Mouse (Mus musculus) heart, embryonic 15.5 days (tissue): Measurements from ENCODE around the gene Efemp2. TPM values are rescaled to one million over a fixed set of nuclear protein-coding genes. Genes with fewer than 3 reads are reported as not detected.
"Not testable (repeated sequence)": the region's sequence is repeated elsewhere in the genome, so short reads cannot be mapped to it uniquely, and the experiment has no call there.

Experiments used
- ATAC-seq: fragments of 200-750 bp; cut with Nextera tagmentation; replicated peaks from 2 replicates; pipeline ENCODE4 v1.8.0; 2017; ENCODE audit warnings: low read depth, moderate TSS enrichment; ENCODE audit not compliant: insufficient number of reproducible peaks, insufficient read depth, low FRiP score
- H3K27ac ChIP-seq: fragments of 300-500 bp; sonication (generic); 2 replicates; pipeline ENCODE4 v1.5.1; 2015; ENCODE audit warnings: mild to moderate bottlenecking, inconsistent platforms
- H3K27me3 ChIP-seq: fragments of 300-500 bp; sonication (generic); 2 replicates; pipeline ENCODE4 v1.6.1; 2015; ENCODE audit warnings: inconsistent platforms
- H3K36me3 ChIP-seq: fragments of 300-500 bp; sonication (generic); 2 replicates; pipeline ENCODE4 v1.6.1; 2015; ENCODE audit warnings: mild to moderate bottlenecking, inconsistent platforms
- H3K4me1 ChIP-seq: fragments of 300-500 bp; sonication (generic); replicated peaks from 2 replicates; pipeline ENCODE4 v1.6.1; 2015; ENCODE audit warnings: inconsistent platforms
- H3K4me2 ChIP-seq: fragments of 300-500 bp; sonication (generic); 2 replicates; pipeline ENCODE4 v1.6.1; 2015; ENCODE audit warnings: inconsistent platforms, mild to moderate bottlenecking, moderate library complexity
- H3K4me3 ChIP-seq: fragments of 300-500 bp; sonication (generic); 2 replicates; pipeline ENCODE4 v1.5.1; 2015; ENCODE audit warnings: mild to moderate bottlenecking, inconsistent platforms
- H3K9ac ChIP-seq: fragments of 300-500 bp; sonication (generic); 2 replicates; pipeline ENCODE4 v1.6.1; 2015; ENCODE audit warnings: mild to moderate bottlenecking, inconsistent platforms
- H3K9me3 ChIP-seq: fragments of 300-500 bp; sonication (generic); replicated peaks from 2 replicates; pipeline ENCODE4 v1.6.1; 2016; ENCODE audit warnings: inconsistent platforms
- WGBS: fragments of 180-500 bp; shearing (Covaris S2); methylation state at CpG from one replicate; pipeline ENCODE4 v1.1.7; 2015; ENCODE audit warnings: mixed read lengths; 5-methylcytosine and 5-hydroxymethylcytosine counted together
- polyA plus RNA-seq: library from polyadenylated mRNA; unstranded; fragments of >200 nt; fragmentation: Nextera tagmentation; extraction: Ambion mirVana; gene quantifications from 2 replicates; pipeline ENCODE4 v1.2.1, GENCODE M21; 2015

The Efemp2 gene
- polyA plus RNA-seq, 1 experiment from 2014 or later, result 65.6 TPM

DNA sequence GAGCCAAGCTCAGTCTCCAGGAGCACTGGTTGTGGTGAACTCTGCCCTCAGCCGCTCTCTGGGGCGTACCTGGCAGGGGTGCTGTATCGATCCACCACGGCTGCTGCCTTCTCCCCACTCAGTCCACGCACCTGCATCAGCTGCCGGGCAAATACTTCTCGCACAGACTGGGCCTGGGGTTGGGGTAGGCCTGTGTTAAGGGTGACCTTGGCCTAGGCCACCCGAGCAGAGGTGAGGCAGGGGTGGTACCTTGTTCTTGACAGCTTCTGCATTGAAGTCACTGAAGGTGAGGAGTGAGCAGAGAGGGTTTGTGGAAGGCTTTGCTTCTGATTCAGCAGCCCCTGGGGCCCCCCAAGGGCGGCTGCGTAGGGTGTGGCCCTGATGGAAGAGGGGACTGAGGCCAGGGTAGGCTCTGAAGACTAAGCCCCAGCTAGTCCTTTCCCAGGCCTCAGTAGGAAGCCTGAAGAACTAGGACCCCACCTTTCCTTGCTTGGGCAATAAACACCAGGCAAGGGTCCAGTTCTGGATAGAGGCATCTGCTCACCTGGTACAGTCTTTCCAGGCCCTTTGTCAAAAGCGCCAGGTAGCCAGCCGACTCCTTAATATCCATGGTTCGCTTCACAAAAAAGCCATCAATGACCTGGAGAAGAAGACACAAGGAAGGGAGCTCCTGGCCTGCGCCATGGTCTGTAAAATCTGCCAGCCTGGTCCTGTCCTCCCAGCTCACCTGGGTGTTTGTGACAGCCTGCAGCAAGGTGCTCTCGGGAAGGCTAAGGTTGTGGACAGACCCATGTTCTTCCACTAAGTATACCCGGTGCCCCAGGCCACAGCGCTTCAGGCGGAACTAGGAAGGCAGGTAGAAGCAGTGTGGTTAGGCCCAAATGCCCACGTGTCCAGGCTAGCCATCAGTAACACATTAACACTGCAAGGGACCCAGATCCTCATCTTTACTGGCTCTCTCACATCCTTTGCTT, 9.9 kb downstream of the Efemp2 start:
- ATAC-seq, result no peak
- Histone ChIP-seq H3K4me2 (no peak overlapping the region), H3K4me1 (peaks cover 22% of the 10 kb centered on the region), H3K27ac (no peak overlapping the region), H3K9me3 (no peaks in the 10 kb centered on the region), H3K4me3 (no peak overlapping the region), H3K27me3 (no peaks in the 10 kb centered on the region), H3K36me3 (peaks cover 58% of the 10 kb centered on the region), H3K9ac (no peak overlapping the region)
- 92% methylated on average over 19 of the region's 19 CpGs for WGBS

DNA sequence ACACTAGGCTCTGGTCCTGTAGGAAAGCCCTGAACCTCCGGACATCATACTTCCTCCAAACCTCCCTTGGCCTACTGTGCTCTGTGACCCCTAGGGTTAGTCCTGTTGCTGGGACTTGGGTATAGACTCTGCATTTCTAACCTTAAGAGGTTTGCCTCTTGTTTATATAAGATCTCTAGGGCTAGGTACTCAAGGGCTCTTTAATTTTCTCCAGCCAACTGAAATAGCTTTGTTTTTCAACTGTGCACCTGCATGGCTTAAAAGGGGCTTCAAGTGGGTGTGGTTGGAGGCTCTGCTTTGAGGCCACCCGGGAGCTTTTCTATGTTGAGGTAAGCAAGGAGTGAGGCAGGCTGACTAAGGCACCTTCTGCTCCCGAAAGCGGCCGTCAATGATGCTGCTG, 10.7 kb downstream of the Efemp2 start:
- no peak overlapping the region for H3K9ac ChIP-seq
- H3K9me3 ChIP-seq, result no peaks in the 10 kb centered on the region
- peaks cover 23% of the 10 kb centered on the region for H3K4me1 ChIP-seq
- no peak overlapping the region for H3K27ac ChIP-seq
- H3K36me3 ChIP-seq, result peaks cover 51% of the 10 kb centered on the region
- no peak for ATAC-seq
- no peaks in the 10 kb centered on the region for H3K27me3 ChIP-seq
- WGBS, result 88% methylated on average over 5 of the region's 5 CpGs
- no peak overlapping the region for H3K4me3 ChIP-seq
- no peak overlapping the region for H3K4me2 ChIP-seq

GRCm38 (mm10) chr19:5485371-5485770, 11.6 kb downstream of the Efemp2 start:
- no peak overlapping the region for H3K27ac ChIP-seq
- peaks cover 44% of the 10 kb centered on the region for H3K36me3 ChIP-seq
- H3K4me1 ChIP-seq, result peaks cover 28% of the 10 kb centered on the region
- H3K27me3 ChIP-seq, result no peaks in the 10 kb centered on the region
- no peak for ATAC-seq
- no peak overlapping the region for H3K9ac ChIP-seq
- no peaks in the 10 kb centered on the region for H3K9me3 ChIP-seq
- no peak overlapping the region for H3K4me2 ChIP-seq
- H3K4me3 ChIP-seq, result no peak overlapping the region
- 85% methylated on average over 8 of the region's 8 CpGs for WGBS

- Histone ChIP-seq H3K4me1 (peaks cover 28% of the 10 kb centered on the region), H3K9me3 (no peaks in the 10 kb centered on the region), H3K27me3 (no peaks in the 10 kb centered on the region), H3K27ac (no peak overlapping the region), H3K4me2 (no peak overlapping the region), H3K4me3 (no peak overlapping the region), H3K9ac (no peak overlapping the region), H3K36me3 (peaks cover 44% of the 10 kb centered on the region)
- no peak for ATAC-seq
- WGBS, result 92% methylated on average over 7 of the region's 7 CpGs
Observed at GRCm38 (mm10) chr19:5485821-5486220, 12.1 kb downstream of the Efemp2 start.

DNA sequence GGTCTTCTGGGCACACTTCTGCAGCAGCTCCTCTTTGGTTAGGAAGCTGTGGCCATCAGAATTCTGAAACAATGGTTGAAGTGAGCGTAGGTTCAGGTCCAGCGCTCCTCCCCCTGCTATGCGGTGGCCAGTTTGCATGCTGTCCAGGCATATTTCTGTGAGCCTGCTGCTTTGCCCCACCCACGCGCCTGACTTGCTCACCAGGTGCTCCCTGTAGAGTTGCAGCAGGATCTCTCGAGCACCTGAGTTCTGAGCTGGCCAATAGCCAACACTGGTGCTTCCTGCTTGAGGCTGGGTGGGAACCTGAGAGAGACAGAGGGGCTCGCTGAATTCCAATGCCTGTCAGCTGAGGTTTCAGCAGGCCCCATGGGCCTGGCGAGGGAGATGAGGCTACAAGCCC, 12.5 kb downstream of the Efemp2 start:
- Histone ChIP-seq H3K4me2 (no peak overlapping the region), H3K27ac (no peak overlapping the region), H3K9me3 (no peaks in the 10 kb centered on the region), H3K9ac (peak overlapping the region; percentile 4; the same call in 1 of the 2 replicates), H3K4me1 (peaks cover 28% of the 10 kb centered on the region), H3K27me3 (no peaks in the 10 kb centered on the region), H3K36me3 (peaks cover 43% of the 10 kb centered on the region), H3K4me3 (no peak overlapping the region)
- ATAC-seq, result no peak
- WGBS, result 78% methylated on average over 8 of the region's 8 CpGs

DNA sequence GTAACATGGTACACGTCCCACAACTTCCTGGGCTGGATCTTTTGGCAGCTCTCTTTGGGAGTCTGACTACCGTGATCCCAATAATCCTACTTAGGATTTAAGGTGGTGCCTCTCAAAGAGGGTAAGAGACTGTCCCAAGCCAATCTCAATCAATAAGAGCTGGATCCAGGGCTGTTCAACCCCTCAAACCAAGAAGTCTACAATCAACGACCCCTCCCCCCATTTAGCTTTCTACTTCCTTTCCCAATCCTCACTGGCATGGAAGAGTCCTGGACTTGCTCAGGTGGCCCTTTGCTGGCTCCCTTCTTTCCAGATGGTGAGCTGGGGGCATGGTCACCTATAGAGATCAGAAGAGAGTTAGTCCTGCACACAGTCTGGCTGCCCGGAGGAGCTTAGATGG, 13.0 kb downstream of the Efemp2 start:
- Histone ChIP-seq H3K27ac (no peak overlapping the region), H3K4me3 (peak overlapping the region; percentile 65; the same call in 1 of the 2 replicates), H3K9me3 (no peaks in the 10 kb centered on the region), H3K4me2 (peak overlapping the region; percentile 86; the same call in 1 of the 2 replicates), H3K36me3 (peaks cover 38% of the 10 kb centered on the region), H3K9ac (0 out of 2 replicates have a peak overlapping the region, but pooled peaks have one; percentile 4), H3K4me1 (peaks cover 29% of the 10 kb centered on the region), H3K27me3 (no peaks in the 10 kb centered on the region)
- WGBS, result 77% methylated on average over 4 of the region's 4 CpGs
- no peak for ATAC-seq

- ATAC-seq, result peak; percentile 73
- Histone ChIP-seq H3K27ac (peak within 1 kb of the TSS; percentile 100), H3K36me3 (peaks cover 33% of the 10 kb centered on the region), H3K4me2 (peak within 1 kb of the TSS; percentile 86), H3K27me3 (no peaks in the 10 kb centered on the region), H3K9me3 (no peaks in the 10 kb centered on the region), H3K4me3 (peak within 1 kb of the TSS; percentile 65), H3K9ac (peak within 1 kb of the TSS; percentile 72), H3K4me1 (peaks cover 41% of the 10 kb centered on the region)
- WGBS, result under 1% methylated on average over 39 of the region's 39 CpGs
Observed at GRCm38 (mm10) chr19:5487768-5488550, 14.2 kb downstream of the Efemp2 start, which contains the start of gene Mus81. Gene Mus81, minus strand, starts transcription at chr19:5488402.

DNA sequence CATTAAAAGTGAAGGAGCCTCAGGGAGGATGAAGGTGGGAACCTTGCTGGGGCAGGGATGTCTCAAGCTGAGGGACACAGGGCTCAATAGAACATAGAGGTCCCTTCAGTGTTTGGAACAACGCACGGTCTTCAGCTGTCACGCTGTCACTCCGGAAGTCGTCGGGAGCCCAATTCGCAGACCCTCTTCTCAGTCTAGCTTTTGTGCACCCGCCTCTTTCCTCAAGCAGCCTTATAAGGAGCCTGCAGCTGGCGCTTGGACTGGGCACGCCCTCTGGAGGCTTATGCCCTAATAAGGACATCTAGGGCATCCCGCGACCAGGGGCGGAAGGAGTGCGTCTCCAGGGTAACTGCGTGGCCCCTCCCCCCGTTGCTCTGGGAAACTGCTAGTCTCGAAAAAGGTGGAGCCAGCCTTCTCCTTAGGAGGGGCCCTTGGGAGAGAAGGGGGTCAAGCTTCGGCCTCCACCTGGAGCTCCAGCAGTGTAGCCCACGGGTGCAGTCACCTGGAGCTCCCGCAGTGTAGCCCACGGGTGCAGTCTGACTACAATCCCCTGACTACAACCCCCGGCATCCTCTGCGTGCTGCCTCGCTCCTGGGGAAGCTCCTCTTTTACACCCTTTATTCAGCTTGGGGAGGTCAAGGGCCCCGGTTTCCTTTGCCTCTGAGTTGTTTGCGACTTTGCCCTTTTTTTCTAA, 15.3 kb downstream of the Efemp2 start:
- Histone ChIP-seq H3K4me2 (peak overlapping the region; percentile 86), H3K27ac (peak overlapping the region; percentile 100), H3K27me3 (no peaks in the 10 kb centered on the region), H3K36me3 (peaks cover 36% of the 10 kb centered on the region), H3K4me3 (peak overlapping the region; percentile 65), H3K9me3 (no peaks in the 10 kb centered on the region), H3K4me1 (peaks cover 45% of the 10 kb centered on the region), H3K9ac (peak overlapping the region; percentile 62)
- ATAC-seq, result peak; percentile 81
- WGBS, result under 1% methylated on average over 26 of the region's 26 CpGs

GRCm38 (mm10) chr19:5489721-5490120, 16.0 kb downstream of the Efemp2 start:
- Histone ChIP-seq H3K27ac (peak overlapping the region; percentile 100), H3K36me3 (peaks cover 37% of the 10 kb centered on the region), H3K4me3 (peak overlapping the region; percentile 96), H3K4me2 (peak overlapping the region; percentile 86), H3K4me1 (peaks cover 48% of the 10 kb centered on the region)
- H3K9ac ChIP-seq, H3K27me3 ChIP-seq, ATAC-seq, H3K9me3 ChIP-seq: not testable (repeated sequence)
- WGBS, result 40% methylated on average over 10 of the region's 10 CpGs

DNA sequence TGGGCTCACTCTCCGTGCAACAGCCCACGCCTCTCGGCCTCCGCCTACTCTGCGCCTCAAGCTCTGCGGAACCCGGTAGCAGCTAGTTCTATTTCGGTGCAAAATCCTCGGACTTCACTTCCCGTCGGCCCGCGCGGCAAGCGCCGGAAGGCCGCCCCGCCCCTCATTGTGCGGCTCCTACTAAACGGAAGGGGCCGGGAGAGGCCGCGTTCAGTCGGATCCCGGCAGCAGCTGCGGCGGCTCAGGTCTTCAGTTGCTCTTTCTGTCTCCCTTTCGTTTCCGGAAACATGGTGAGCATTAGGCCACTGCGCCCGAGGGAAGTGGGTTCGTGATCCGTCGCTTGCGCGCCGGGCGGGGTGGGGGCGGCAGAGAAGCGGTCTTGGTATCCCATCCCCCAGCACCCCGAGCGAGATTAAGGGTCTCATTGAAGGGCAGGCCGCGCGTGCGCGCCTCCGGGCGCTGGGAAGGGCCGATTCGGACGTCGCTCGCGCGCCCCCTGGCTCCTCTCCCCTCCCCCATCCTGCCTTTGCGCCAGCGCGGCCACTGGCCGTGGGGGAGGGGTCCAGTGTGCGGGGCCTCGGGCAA, 16.7 kb downstream of the Efemp2 start, which contains the start of gene Cfl1:
TSS of gene Cfl1 (plus strand) at position 143 of the 585 bp plus-strand sequence.
- Histone ChIP-seq H3K4me3 (peak within 1 kb of the TSS; percentile 96), H3K9me3 (no peaks in the 10 kb centered on the region), H3K4me2 (peak within 1 kb of the TSS; percentile 86), H3K9ac (peak within 1 kb of the TSS; percentile 97), H3K27me3 (no peaks in the 10 kb centered on the region), H3K4me1 (peaks cover 48% of the 10 kb centered on the region), H3K27ac (peak within 1 kb of the TSS; percentile 100), H3K36me3 (peaks cover 36% of the 10 kb centered on the region)
- ATAC-seq, result peak; percentile 64
- under 1% methylated on average over 61 of the region's 62 CpGs for WGBS
